Mouse (Mus musculus) gastrocnemius, adult 8-10 months (tissue): ENCODE measurements at regions not wholly inside any gene's neighbourhood (a gene's known extent, or its start where the extent isn't known, plus 50 kb on each side); places are given as distances from the start of the nearest gene placed in this dataset.

ENCODE experiments used
- DNase-seq, 2 experiments: peaks; one replicate each; pipeline ENCODE4 v3.0.0; 2022; ENCODE audit warnings: low spot score in 2 of 2

DNA sequence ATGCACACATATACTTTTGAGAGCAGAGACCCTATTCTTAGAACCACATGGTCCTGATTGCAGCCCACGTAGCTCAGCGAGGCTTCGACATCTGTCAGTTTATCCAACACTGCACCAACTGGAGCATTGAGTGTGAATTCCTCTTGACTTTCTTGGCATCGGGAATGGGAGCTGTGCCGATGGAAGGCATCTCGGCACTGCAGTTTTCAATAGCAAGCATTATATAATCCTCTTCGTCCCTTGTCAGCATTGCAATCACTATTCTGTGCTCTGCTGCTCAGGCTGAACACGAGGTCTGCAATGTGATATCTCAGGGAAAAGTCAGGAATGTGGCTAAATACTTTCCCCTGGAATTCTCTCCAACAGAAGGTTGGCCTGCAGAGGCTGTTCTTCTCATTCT lies 224.6 kb downstream of the Lnpk start:
- DNase-seq: peak in 1 of 2 experiments; percentile 25

DNA sequence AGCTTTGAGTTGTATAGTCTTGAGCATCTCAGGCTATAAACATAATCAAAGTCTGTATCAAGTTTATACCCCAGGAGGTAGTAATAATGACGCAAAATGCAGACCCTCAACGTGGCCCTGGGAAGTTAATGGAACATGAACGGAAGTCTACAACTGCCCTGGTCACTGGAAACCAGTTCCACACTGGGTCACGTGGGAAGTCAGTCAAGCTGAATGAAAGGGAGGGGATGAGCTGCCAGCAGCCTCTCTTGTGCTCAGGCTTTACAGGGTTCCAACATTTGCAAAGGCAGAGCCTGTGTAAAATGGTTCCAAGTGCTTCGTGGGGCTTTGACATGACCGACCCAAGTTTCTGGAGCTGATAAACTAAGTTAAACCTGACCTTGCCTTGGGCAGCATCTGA lies 229.4 kb downstream of the Lnpk start:
- DNase-seq: no peak

- no peak for DNase-seq
These were observed 272.9 kb downstream of the Lnpk start for GRCm38 (mm10) chr2:74306301-74306700.

DNA sequence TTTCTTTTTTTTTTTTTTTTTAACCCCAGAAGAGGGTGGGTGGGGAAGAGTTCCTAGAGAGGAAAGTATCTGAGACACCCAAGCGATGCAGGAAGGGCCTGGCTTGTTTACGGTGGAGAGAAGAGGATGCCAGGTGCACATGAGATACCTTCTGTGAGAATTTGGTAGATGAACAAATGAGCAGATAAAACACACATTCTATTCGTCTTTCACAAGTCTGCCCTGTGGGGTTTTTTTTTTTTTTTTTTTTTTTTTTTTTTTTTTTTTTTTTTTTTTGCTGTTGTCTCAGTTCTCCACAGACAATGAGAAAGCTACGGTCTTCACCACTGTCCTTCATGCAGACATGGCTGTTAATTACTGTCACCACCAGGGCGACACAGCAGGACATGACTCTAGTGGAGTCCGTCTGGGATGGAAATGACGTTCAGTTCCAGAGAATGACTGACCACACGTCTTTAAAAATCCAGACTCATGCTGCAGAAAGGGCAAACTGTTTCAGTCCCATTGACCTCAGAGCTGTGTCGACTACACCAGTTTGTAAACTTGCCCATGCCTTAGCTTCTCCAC lies 278.3 kb downstream of the Lnpk start:
- no peak for DNase-seq

DNA sequence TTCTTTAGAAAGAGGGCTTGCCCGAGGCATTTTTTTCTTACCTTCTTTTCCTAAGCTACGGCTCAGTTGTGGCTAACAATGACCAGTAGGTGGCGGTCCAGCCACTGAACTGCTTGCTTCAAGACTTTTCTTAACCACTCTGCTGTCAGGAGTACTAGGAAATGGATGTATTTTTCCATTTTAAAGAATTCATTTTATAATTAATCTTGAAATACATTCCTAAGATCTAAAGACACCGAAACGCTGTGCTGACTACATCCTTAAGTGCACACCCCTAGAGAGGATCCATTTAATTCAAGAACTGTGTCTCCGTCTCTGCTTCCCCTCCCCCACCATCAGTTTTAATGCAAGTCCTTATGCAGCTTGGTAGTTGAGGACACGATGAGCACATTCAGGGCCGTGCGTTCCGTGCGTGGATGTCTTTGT lies 278.9 kb downstream of the Lnpk start:
- peak in 1 of 2 experiments; percentile 34 for DNase-seq

DNA sequence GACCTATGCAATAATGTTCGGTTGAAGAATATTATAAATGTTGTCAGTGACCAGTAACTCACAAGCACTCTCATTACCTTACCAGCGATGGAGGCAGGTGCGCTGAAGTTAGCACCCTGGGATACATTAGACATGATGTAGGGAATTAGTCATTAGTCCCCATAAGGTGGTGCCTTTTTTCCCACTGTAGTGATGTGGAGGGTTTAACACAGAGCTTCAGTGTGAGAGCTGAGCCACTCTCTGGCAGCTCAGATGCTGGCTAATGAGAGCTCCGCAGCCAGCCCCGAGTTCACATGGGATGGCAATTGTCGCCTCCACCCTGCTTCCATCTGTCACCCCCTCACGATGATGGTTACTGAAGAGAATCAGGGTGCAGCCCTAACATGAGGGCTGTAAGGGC lies 286.6 kb downstream of the Lnpk start:
- no peak for DNase-seq

GRCm38 (mm10) chr2:74291416-74292396 lies 287.5 kb downstream of the Lnpk start:
- DNase-seq: no peak

DNA sequence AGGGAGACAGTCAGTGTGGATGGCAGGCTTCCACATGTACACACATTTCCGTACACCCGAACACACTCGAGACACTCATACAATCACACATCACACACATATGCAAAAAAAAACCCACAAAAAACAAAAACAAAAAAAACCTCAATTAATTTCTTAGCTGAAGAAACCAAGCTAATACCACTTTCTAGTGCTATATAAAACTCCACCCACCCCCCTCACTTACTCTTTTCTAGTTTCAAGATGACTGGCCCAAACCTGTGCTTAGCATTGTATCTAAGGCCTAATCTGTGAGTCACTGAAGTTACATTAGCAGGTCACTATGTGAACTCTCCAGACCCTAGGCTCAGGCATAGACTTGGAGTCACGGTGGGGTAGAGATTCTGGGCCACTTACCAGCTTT lies 293.6 kb downstream of the Lnpk start:
- no peak for DNase-seq

GRCm38 (mm10) chr2:74264963-74265362 lies 314.3 kb downstream of the Lnpk start:
- no peak for DNase-seq

GRCm38 (mm10) chr2:74257034-74257781 lies 322.0 kb downstream of the Lnpk start:
- no peak for DNase-seq

DNA sequence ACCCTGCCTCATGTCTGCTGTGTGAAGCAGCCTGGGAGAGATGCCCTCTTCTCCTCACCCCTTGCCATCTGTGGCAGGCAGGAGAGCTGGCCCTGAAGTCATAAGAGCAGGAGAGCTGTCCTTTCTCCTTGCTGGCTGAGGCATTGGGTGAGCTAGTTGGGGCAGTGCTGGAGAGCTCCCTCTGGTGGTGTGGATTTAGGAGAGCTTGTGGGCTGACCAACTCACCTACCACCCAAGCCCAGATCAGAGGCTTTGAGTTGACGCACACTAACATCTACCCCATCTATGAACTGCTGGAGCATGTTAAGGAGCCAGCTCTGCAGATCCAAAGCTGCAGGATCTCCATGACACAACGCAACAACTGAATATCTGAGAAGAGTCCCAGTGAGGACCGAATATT lies 331.7 kb downstream of the Lnpk start:
- DNase-seq: no peak

- no peak for DNase-seq
These were observed 332.6 kb downstream of the Lnpk start for GRCm38 (mm10) chr2:74246631-74247030.

DNA sequence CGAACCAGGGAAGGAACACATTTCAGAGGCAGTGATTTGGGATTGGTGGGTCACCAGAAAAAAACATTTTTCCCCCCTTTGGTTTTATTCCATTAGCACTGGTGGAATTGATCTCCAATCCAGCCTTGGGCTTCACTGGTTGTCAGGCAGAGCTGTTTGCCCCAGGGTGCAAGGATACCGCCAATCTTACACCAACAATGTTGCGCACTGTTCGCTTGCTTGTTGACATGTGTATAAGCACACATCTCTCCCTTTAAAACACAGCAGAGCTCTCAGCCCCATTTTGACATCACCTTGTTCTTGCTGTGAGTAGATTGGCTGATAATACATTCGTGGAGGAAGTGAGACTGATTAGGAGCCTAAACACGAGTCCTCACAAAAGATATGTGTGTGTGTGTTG lies 333.1 kb upstream of the Atp5g3 start:
- no peak for DNase-seq

GRCm38 (mm10) chr2:74243801-74244200 lies 332.7 kb upstream of the Atp5g3 start:
- DNase-seq: no peak

- DNase-seq: no peak
These were observed 328.5 kb upstream of the Atp5g3 start for GRCm38 (mm10) chr2:74239586-74239985.

GRCm38 (mm10) chr2:74217437-74217836 lies 306.3 kb upstream of the Atp5g3 start:
- no peak for DNase-seq

- DNase-seq: no peak
These were observed 299.1 kb upstream of the Atp5g3 start for GRCm38 (mm10) chr2:74210210-74210609.

- no peak for DNase-seq
These were observed 298.3 kb upstream of the Atp5g3 start for GRCm38 (mm10) chr2:74209421-74209917.

- DNase-seq: no peak
These were observed 296.3 kb upstream of the Atp5g3 start for GRCm38 (mm10) chr2:74207440-74207839.

GRCm38 (mm10) chr2:74202776-74203175 lies 291.6 kb upstream of the Atp5g3 start:
- DNase-seq: no peak

DNA sequence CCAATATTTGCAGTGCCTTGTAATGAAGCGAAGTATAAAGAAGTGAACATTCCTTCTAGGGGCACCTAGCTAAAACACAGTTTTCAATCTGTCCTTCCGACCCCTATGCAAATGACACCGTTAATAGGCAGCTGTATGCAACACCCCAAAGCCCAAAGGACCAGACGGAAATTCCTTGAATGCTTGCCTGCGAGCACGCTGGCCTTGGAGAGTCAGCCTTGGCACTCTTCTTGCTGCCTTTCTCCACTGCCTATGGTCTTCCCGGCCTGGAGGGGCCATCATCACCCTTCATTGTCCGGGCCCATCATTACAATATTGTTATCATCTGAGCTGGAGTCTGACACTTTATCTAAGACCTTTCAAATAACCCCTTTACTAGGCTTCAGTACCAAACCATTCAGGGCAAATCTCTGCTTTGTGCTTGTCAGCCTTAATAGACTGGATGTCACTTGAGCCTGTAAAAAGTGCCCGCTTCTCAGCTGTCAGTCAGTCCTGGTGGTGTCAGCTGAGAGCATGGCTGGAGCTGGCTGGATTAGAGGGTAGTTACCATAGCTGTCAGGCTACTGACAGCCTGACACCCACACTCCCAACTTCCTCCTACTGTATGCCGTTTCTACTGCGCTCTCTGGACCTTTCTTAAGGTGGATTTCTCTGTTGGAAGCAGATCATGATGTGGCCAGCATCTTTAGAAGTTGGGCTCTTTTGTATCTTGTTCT lies 290.6 kb upstream of the Atp5g3 start:
- no peak for DNase-seq
